Mouse (Mus musculus) lung, embryonic 14.5 days (tissue): Measurements from ENCODE around the gene Skap2. TPM values are rescaled to one million over a fixed set of nuclear protein-coding genes. Genes with fewer than 3 reads are reported as not detected.

Source experiments
- ATAC-seq: fragments of 200-750 bp; cut with Nextera tagmentation; 2 replicates; pipeline ENCODE4 v1.8.0; 2017; ENCODE audit warnings: mild to moderate bottlenecking, moderate TSS enrichment, moderate library complexity; ENCODE audit not compliant: insufficient read depth
- DNase-seq: peaks from one replicate; pipeline ENCODE4 v3.0.0-alpha.2; 2015
- H3K27ac ChIP-seq: fragments of 300-500 bp; sonication (generic); 2 replicates; pipeline ENCODE4 v1.5.1; 2014; ENCODE audit warnings: low read depth, mild to moderate bottlenecking, moderate library complexity
- H3K27me3 ChIP-seq: fragments of 300-500 bp; sonication (generic); 2 replicates; pipeline ENCODE4 v1.6.1; 2014; ENCODE audit warnings: low read length, control low read depth; ENCODE audit not compliant: insufficient read depth
- H3K36me3 ChIP-seq: fragments of 300-500 bp; sonication (generic); 2 replicates; pipeline ENCODE4 v1.6.1; 2014; ENCODE audit warnings: control low read depth; ENCODE audit not compliant: insufficient read depth
- H3K4me1 ChIP-seq: fragments of 300-500 bp; sonication (generic); 2 replicates; pipeline ENCODE4 v1.6.1; 2014; ENCODE audit warnings: antibody characterized with exemption, control low read depth; ENCODE audit not compliant: insufficient read depth
- H3K4me2 ChIP-seq: fragments of 300-500 bp; sonication (generic); 2 replicates; pipeline ENCODE4 v1.6.1; 2014; ENCODE audit warnings: mild to moderate bottlenecking
- H3K4me3 ChIP-seq: fragments of 300-500 bp; sonication (generic); 2 replicates; pipeline ENCODE4 v1.5.1; 2014; ENCODE audit warnings: low read depth, low read length
- H3K9ac ChIP-seq: fragments of 300-500 bp; sonication (generic); 2 replicates; pipeline ENCODE4 v1.6.1; 2014
- H3K9me3 ChIP-seq: fragments of 300-500 bp; sonication (generic); 2 replicates; pipeline ENCODE4 v1.6.1; 2016; ENCODE audit warnings: low read depth, low read length, control low read depth
- CTCF ChIP-seq: IDR thresholded peaks from 2 replicates; pipeline ENCODE4 v1.5.1; 2016; ENCODE audit warnings: antibody characterized with exemption, low read depth
- WGBS: fragments of 180-500 bp; shearing (Covaris S2); extraction: QIAGEN DNeasy Blood & Tissue Kit; methylation state at CpG from one replicate; pipeline ENCODE4 v1.1.7; 2014; 5-methylcytosine and 5-hydroxymethylcytosine counted together
- polyA plus RNA-seq: library from polyadenylated mRNA; unstranded; fragments of >200 nt; fragmentation: Nextera tagmentation; extraction: Ambion mirVana; gene quantifications from 2 replicates; pipeline ENCODE4 v1.2.1, GENCODE M21; 2014

Gene Skap2
- polyA plus RNA-seq, 1 experiment from 2014 or later = 61.2 TPM

GRCm38 (mm10) chr6:52005963-52006648 lies 6.2 kb downstream of the Skap2 start:
- Histone ChIP-seq H3K4me3 (peak overlapping the region; percentile 31), H3K4me1 (peaks cover 4% of the 10 kb centered on the region; the same call in 1 of the 2 replicates), H3K27ac (peak overlapping the region; percentile 79), H3K27me3 (peaks cover 26% of the 10 kb centered on the region; the same call in 1 of the 2 replicates), H3K9ac (peak overlapping the region; percentile 65), H3K9me3 (no peaks in the 10 kb centered on the region), H3K36me3 (no peaks in the 10 kb centered on the region), H3K4me2 (peak overlapping the region; percentile 73)
- DNase-seq = peak; percentile 70
- peak; percentile 36; the same call in 1 of the 2 replicates for ATAC-seq
- TF ChIP-seq CTCF = no peak
- WGBS = 9% methylated on average over 19 of the region's 19 CpGs

- WGBS = 17% methylated on average over 8 of the region's 8 CpGs
- peak overlapping the region; percentile 31 for H3K4me3 ChIP-seq
- H3K4me2 ChIP-seq = peak overlapping the region; percentile 73
- DNase-seq (no peak), ATAC-seq (no peak)
- H3K9ac ChIP-seq = peak overlapping the region; percentile 65
- peaks cover 4% of the 10 kb centered on the region; the same call in 1 of the 2 replicates for H3K4me1 ChIP-seq
- no peaks in the 10 kb centered on the region for H3K9me3 ChIP-seq
- H3K27ac ChIP-seq = peak overlapping the region; percentile 79
- H3K36me3 ChIP-seq = no peaks in the 10 kb centered on the region
- TF ChIP-seq CTCF = no peak
- H3K27me3 ChIP-seq = peaks cover 26% of the 10 kb centered on the region; the same call in 1 of the 2 replicates
Observed at GRCm38 (mm10) chr6:52005616-52005962, 6.8 kb downstream of the Skap2 start.

GRCm38 (mm10) chr6:52004995-52005394 lies 7.4 kb downstream of the Skap2 start:
- Histone ChIP-seq H3K9me3 (no peaks in the 10 kb centered on the region), H3K4me2 (peak overlapping the region; percentile 73), H3K4me1 (peaks cover 4% of the 10 kb centered on the region; the same call in 1 of the 2 replicates), H3K9ac (peak overlapping the region; percentile 65), H3K27me3 (peaks cover 26% of the 10 kb centered on the region; the same call in 1 of the 2 replicates), H3K36me3 (no peaks in the 10 kb centered on the region), H3K27ac (peak overlapping the region; percentile 4; the same call in 1 of the 2 replicates), H3K4me3 (peak overlapping the region; percentile 19; the same call in 1 of the 2 replicates)
- DNase-seq (peak; percentile 55), ATAC-seq (no peak)
- 24% methylated on average over 3 of the region's 3 CpGs for WGBS
- no peak for TF ChIP-seq CTCF

DNA sequence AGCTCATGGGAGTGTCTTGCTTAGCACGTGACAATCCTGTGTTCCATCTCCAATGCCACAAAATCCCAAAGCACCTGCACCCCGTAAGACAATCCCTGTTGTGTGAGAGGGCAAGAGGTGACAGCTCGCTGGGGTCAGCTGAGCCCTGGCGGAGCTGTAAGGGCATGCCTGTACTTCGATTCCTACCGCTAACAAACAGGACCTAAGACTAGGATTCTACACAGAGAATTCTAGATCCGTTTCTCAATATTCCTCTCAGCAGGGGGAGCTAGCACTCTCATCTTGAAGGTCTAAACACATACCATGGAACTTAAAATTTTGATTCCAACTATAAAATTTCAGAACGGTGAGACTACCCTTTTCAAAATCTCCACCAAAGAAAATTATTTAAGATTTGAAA lies 9.7 kb downstream of the Skap2 start:
- ATAC-seq (peak; percentile 53; the same call in 1 of the 2 replicates), DNase-seq (peak; percentile 95)
- H3K9me3 ChIP-seq = no peaks in the 10 kb centered on the region
- no peak overlapping the region for H3K9ac ChIP-seq
- H3K4me1 ChIP-seq = peaks cover 6% of the 10 kb centered on the region; the same call in 1 of the 2 replicates
- no peak overlapping the region for H3K4me3 ChIP-seq
- TF ChIP-seq CTCF = peak; percentile 63
- no peaks in the 10 kb centered on the region for H3K36me3 ChIP-seq
- H3K4me2 ChIP-seq = peak overlapping the region; percentile 35
- peaks cover 17% of the 10 kb centered on the region; the same call in 1 of the 2 replicates for H3K27me3 ChIP-seq
- no peak overlapping the region for H3K27ac ChIP-seq
- WGBS = 25% methylated on average over 8 of the region's 8 CpGs

DNA sequence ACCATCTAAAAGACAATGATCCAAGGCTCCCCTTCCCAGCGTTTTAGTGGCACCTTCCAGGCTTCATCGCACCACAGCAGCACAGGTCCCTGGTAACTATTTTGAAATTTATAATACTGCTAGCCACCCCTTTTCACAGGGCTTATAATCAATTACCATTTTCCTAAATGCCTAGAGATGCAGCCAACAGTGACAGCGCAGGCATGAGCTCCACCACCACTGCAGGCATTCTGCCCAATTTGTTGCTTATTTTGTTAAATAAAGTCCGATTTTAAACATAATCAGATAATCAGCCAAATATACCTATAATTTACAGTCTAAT lies 13.2 kb downstream of the Skap2 start:
- Histone ChIP-seq H3K27me3 (peaks cover 4% of the 10 kb centered on the region; the same call in 1 of the 2 replicates), H3K4me1 (0 out of 2 replicates have a peak, but pooled peaks cover 2% of the 10 kb centered on the region), H3K4me2 (no peak overlapping the region), H3K9me3 (no peaks in the 10 kb centered on the region), H3K27ac (no peak overlapping the region), H3K36me3 (no peaks in the 10 kb centered on the region), H3K9ac (no peak overlapping the region), H3K4me3 (no peak overlapping the region)
- no peak for TF ChIP-seq CTCF
- WGBS = 55% methylated on average over 4 of the region's 4 CpGs
- ATAC-seq (no peak), DNase-seq (peak; percentile 32)

DNA sequence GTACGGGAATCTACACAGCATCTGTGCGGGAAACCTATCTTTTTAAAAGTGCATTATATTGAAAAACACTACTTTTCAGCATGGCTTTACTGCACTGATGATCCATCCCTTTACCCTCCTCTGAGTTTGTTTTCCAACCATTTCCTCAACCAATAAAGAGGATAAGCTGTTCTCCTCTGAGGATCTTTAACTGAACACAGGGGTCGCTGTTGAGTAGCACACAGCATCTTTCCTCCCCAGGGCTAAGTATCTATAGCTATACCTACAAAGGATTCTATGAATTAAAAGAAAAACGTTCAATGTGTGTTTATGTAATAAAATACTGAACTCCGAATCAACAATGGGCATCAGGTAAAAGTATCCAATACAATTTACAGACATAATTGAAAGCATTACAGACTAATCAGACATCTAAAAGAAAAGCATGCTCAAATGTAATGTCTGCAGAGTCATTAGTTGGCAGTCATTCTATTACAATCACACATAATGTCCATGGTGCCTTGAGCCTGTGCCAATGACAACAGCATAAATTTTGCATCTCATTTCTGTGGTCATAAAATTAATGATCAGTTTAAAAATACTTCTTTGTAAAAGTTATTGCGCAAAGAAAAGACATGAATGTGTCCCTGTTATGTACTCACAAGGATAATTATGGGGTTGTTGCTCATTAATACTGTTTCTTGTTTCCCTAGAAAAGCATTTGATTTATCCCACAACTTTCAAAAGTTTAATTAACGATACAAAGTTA lies 13.8 kb downstream of the Skap2 start:
- H3K4me2 ChIP-seq = no peak overlapping the region
- H3K4me3 ChIP-seq = no peak overlapping the region
- ATAC-seq (peak; percentile 74), DNase-seq (peak; percentile 87)
- H3K9me3 ChIP-seq = no peaks in the 10 kb centered on the region
- 0 out of 2 replicates have a peak, but pooled peaks cover 2% of the 10 kb centered on the region for H3K4me1 ChIP-seq
- H3K9ac ChIP-seq = no peak overlapping the region
- no peaks in the 10 kb centered on the region for H3K36me3 ChIP-seq
- TF ChIP-seq CTCF = peak; percentile 69
- WGBS = 42% methylated on average over 7 of the region's 7 CpGs
- no peak overlapping the region for H3K27ac ChIP-seq
- no peaks in the 10 kb centered on the region for H3K27me3 ChIP-seq

GRCm38 (mm10) chr6:51987999-51988398 lies 24.4 kb downstream of the Skap2 start:
- no peak overlapping the region for H3K9ac ChIP-seq
- DNase-seq (no peak), ATAC-seq (no peak)
- WGBS = 73% methylated on average over 2 of the region's 2 CpGs
- H3K4me1 ChIP-seq = 0 out of 2 replicates have a peak, but pooled peaks cover 5% of the 10 kb centered on the region
- TF ChIP-seq CTCF = no peak
- no peaks in the 10 kb centered on the region for H3K27me3 ChIP-seq
- H3K27ac ChIP-seq = no peak overlapping the region
- H3K36me3 ChIP-seq = no peaks in the 10 kb centered on the region
- H3K9me3 ChIP-seq = no peaks in the 10 kb centered on the region
- H3K4me3 ChIP-seq = no peak overlapping the region
- no peak overlapping the region for H3K4me2 ChIP-seq
